Mouse (Mus musculus) lung, adult 2 months (tissue): ENCODE measurements around the gene Zdhhc7.

ENCODE experiments used
- CTCF ChIP-seq: fragments of 200-500 bp; IDR thresholded peaks from 2 replicates; pipeline ENCODE4 v1.5.1; 2011; ENCODE audit warnings: mild to moderate bottlenecking, low read length, control low read depth; ENCODE audit not compliant: insufficient read depth
- POLR2A ChIP-seq: fragments of 200-500 bp; IDR thresholded peaks from 2 replicates; pipeline ENCODE4 v1.6.1; 2011; ENCODE audit warnings: low read depth, mild to moderate bottlenecking, control low read depth, low read length, borderline replicate concordance; ENCODE audit errors: extremely low read depth

DNA sequence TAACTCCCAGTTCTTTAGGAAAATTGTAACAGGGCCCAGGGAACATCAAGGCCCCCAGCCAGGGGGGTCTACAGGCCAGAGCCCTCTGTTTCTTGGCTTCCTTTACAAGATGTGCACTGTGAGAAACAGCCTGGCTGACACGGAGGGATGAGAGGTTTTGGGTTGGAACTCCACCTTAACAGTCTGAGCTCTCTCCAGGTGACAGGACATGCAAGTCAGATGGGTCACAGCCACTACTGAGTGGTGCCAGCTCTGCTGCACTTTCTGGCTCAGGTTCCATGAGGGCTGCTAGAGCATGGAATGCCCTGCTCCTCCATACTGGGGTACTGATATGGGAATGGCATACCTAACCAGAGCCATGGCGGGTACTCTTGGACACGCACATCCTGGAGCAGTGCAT is 10.2 kb downstream of the Zdhhc7 start:
- no peak for TF ChIP-seq CTCF
- no peak for TF ChIP-seq POLR2A
